In genomic region chr5:103376354-103377295, GRCm38 (mm10) we compare ENCODE assay signal across 8 mouse cellular contexts. TPM values are rescaled to one million over a fixed set of nuclear protein-coding genes. Genes with fewer than 3 reads are reported as not detected.
DNase-seq lines count a peak whose midpoint lies in the region; ATAC-seq and TF ChIP-seq lines count a peak whose summit lies in the region.

No protein-coding gene starts in this region.

- H3K27ac ChIP-seq in hindbrain, embryonic 10.5 days = 0 out of 2 replicates have a peak overlapping the region, but pooled peaks have one; percentile 50
- H3K27ac ChIP-seq in hindbrain, embryonic 12.5 days = no peak overlapping the region
- peak overlapping the region; percentile 35; the same call in 1 of the 2 replicates for H3K27ac ChIP-seq in embryonic facial prominence, embryonic 14.5 days (replicated peaks; ENCODE audit: low read depth, low read length)

- H3ac ChIP-seq in C2C12 (ENCODE audit: control insufficient read depth, insufficient read length, low read depth) = peak overlapping the region; percentile 18

- H3K79me3 ChIP-seq in C2C12 (ENCODE audit: low read depth) = no peaks in the 10 kb centered on the region

- no peak for ATAC-seq in hindbrain, embryonic 12.5 days (ENCODE audit: low FRiP score)
- ATAC-seq in embryonic facial prominence, embryonic 14.5 days (ENCODE audit: low read depth) = no peak

- no peak for DNase-seq in hindbrain, embryonic 10.5 days (ENCODE audit: low spot score)
- peak; percentile 48 for DNase-seq in embryonic facial prominence, embryonic 14.5 days (ENCODE audit: low spot score)
- peak; percentile 66 to 73 for DNase-seq in kidney, postnatal 4 days
- no peak for DNase-seq in frontal cortex, postnatal 36 days (ENCODE audit: low spot score in 2 of 2)
- no peak for DNase-seq in embryo, embryonic 10 days (ENCODE audit: low spot score)
- no peak for DNase-seq in cerebellum, adult 9-10 months

- H3K4me3 ChIP-seq in hindbrain, embryonic 10.5 days = no peak overlapping the region
- no peak overlapping the region for H3K4me3 ChIP-seq in hindbrain, embryonic 12.5 days
- peak overlapping the region; percentile 8 for H3K4me3 ChIP-seq in C2C12 (ENCODE audit: insufficient read depth, poor library complexity, severe bottlenecking)
- H3K4me3 ChIP-seq in embryonic facial prominence, embryonic 14.5 days (ENCODE audit: low read depth, low read length) = no peak overlapping the region

- H3K4me2 ChIP-seq in hindbrain, embryonic 12.5 days (replicated peaks) = no peak overlapping the region
- peak overlapping the region; percentile 21; the same call in 1 of the 2 replicates for H3K4me2 ChIP-seq in embryonic facial prominence, embryonic 14.5 days (ENCODE audit: low read depth, low read length)

- H3K79me2 ChIP-seq in C2C12 (ENCODE audit: control insufficient read depth, insufficient read depth) = no peaks in the 10 kb centered on the region

- WGBS in hindbrain, embryonic 10.5 days = 62% methylated on average over 17 of the region's 17 CpGs
- WGBS in hindbrain, embryonic 12.5 days = 64% methylated on average over 17 of the region's 17 CpGs
- WGBS in embryonic facial prominence, embryonic 14.5 days = 45% methylated on average over 17 of the region's 17 CpGs

- 0 out of 2 replicates have a peak, but pooled peaks cover 4% of the 10 kb centered on the region for H3K27me3 ChIP-seq in hindbrain, embryonic 10.5 days (ENCODE audit: insufficient read depth, poor library complexity, severe bottlenecking)
- no peaks in the 10 kb centered on the region for H3K27me3 ChIP-seq in hindbrain, embryonic 12.5 days
- H3K27me3 ChIP-seq in C2C12 (ENCODE audit: control insufficient read depth, insufficient read depth, insufficient read length) = no peaks in the 10 kb centered on the region
- H3K27me3 ChIP-seq in embryonic facial prominence, embryonic 14.5 days (replicated peaks; ENCODE audit: control insufficient read depth, insufficient read depth, low read length) = no peaks in the 10 kb centered on the region

- H3K4me1 ChIP-seq in hindbrain, embryonic 10.5 days (replicated peaks) = peaks cover 15% of the 10 kb centered on the region
- peaks cover 4% of the 10 kb centered on the region; the same call in 1 of the 2 replicates for H3K4me1 ChIP-seq in hindbrain, embryonic 12.5 days
- H3K4me1 ChIP-seq in embryonic facial prominence, embryonic 14.5 days (ENCODE audit: control insufficient read depth, insufficient read depth, low read length) = peaks cover 8% of the 10 kb centered on the region; the same call in 1 of the 2 replicates

- H3K9ac ChIP-seq in hindbrain, embryonic 12.5 days = no peak overlapping the region
- H3K9ac ChIP-seq in embryonic facial prominence, embryonic 14.5 days (ENCODE audit: low read depth, low read length) = no peak overlapping the region

- no peak for TF ChIP-seq CTCF in C2C12 (IDR thresholded peaks at IDR 0.05; ENCODE audit: control insufficient read depth, insufficient read depth, insufficient read length)

- no peaks in the 10 kb centered on the region for H3K9me3 ChIP-seq in hindbrain, embryonic 10.5 days
- no peaks in the 10 kb centered on the region for H3K9me3 ChIP-seq in hindbrain, embryonic 12.5 days (replicated peaks)
- H3K9me3 ChIP-seq in embryonic facial prominence, embryonic 14.5 days (ENCODE audit: control insufficient read depth, low read length) = no peaks in the 10 kb centered on the region

- H3K36me3 ChIP-seq in hindbrain, embryonic 10.5 days = no peaks in the 10 kb centered on the region
- no peaks in the 10 kb centered on the region for H3K36me3 ChIP-seq in hindbrain, embryonic 12.5 days
- no peaks in the 10 kb centered on the region for H3K36me3 ChIP-seq in C2C12 (ENCODE audit: control insufficient read depth, insufficient read depth)
- no peaks in the 10 kb centered on the region for H3K36me3 ChIP-seq in embryonic facial prominence, embryonic 14.5 days (ENCODE audit: control insufficient read depth, insufficient read depth, low read length)

TF ChIP-seq in C2C12, 6 proteins besides CTCF, POLR2A, EP300 and RAD21:
- TF ChIP-seq MYOG (IDR thresholded peaks at IDR 0.05; ENCODE audit: control insufficient read depth, extremely low read depth, insufficient read length) (no peak), MYOD1 (IDR thresholded peaks at IDR 0.05; ENCODE audit: control insufficient read depth, insufficient read length, low read depth) (no peak), MAX (IDR thresholded peaks at IDR 0.05) (peak; percentile 13)

RNA-seq across cellular contexts. Expression of gene Ptpn13, which starts 48.4 kb away (rescaled TPM):
- 16.6 and 18.8 TPM in 2 replicates for polyA plus RNA-seq in hindbrain, embryonic 10.5 days (2016; fragmentation: Nextera tagmentation; extraction: Ambion mirVana)
- 19.2 and 19.3 TPM in 2 replicates for polyA plus RNA-seq in hindbrain, embryonic 12.5 days (2016; fragmentation: Nextera tagmentation; extraction: Ambion mirVana)
- 1.8 TPM for polyA plus RNA-seq in C2C12 (2012; fragmentation: generic; extraction: Trizol)
- 16.6 and 20.0 TPM in 2 replicates for polyA plus RNA-seq in embryonic facial prominence, embryonic 14.5 days (2014; fragmentation: Nextera tagmentation; extraction: Ambion mirVana)

Comparison
In these comparisons a context has a peak if more than half of its experiments do, and no peak if none do; other contexts are left out.
1. DNase-seq: peak in embryonic facial prominence, embryonic 14.5 days (single experiment) and kidney, postnatal 4 days (2 of 2); none in hindbrain, embryonic 10.5 days (single experiment), frontal cortex, postnatal 36 days (0 of 2), embryo, embryonic 10 days (single experiment) and cerebellum, adult 9-10 months (single experiment).